Mouse (Mus musculus) hindbrain, postnatal 0 days (tissue): Measurements from ENCODE around the gene Ppard. TPM values are rescaled to one million over a fixed set of nuclear protein-coding genes. Genes with fewer than 3 reads are reported as not detected.
"Not testable (repeated sequence)": the region's sequence is repeated elsewhere in the genome, so short reads cannot be mapped to it uniquely, and the experiment has no call there.

Experiments
- ATAC-seq: fragments of 200-750 bp; cut with Nextera tagmentation; 2 replicates; pipeline ENCODE4 v1.8.0; 2017; ENCODE audit warnings: mild to moderate bottlenecking, moderate TSS enrichment, moderate library complexity
- DNase-seq: peaks from one replicate; pipeline ENCODE4 v3.0.0-alpha.2; 2015; ENCODE audit warnings: low spot score
- H3K27ac ChIP-seq: fragments of 300-500 bp; sonication (generic); 2 replicates; pipeline ENCODE4 v1.5.1; 2014; ENCODE audit warnings: mild to moderate bottlenecking
- H3K27me3 ChIP-seq: fragments of 300-500 bp; sonication (generic); 2 replicates; pipeline ENCODE4 v1.6.1; 2014; ENCODE audit warnings: low read length, mixed read lengths; ENCODE audit not compliant: insufficient read depth
- H3K36me3 ChIP-seq: fragments of 300-500 bp; sonication (generic); 2 replicates; pipeline ENCODE4 v1.6.1; 2014; ENCODE audit warnings: low read length, mixed read lengths; ENCODE audit not compliant: insufficient read depth
- H3K4me1 ChIP-seq: fragments of 300-500 bp; sonication (generic); 2 replicates; pipeline ENCODE4 v1.6.1; 2014; ENCODE audit warnings: antibody characterized with exemption, low read length, mixed read lengths; ENCODE audit not compliant: insufficient read depth
- H3K4me2 ChIP-seq: fragments of 300-500 bp; sonication (generic); 2 replicates; pipeline ENCODE4 v1.6.1; 2014; ENCODE audit warnings: low read depth, mild to moderate bottlenecking, low read length, moderate library complexity, mixed read lengths
- H3K4me3 ChIP-seq: fragments of 300-500 bp; sonication (generic); 2 replicates; pipeline ENCODE4 v1.5.1; 2014; ENCODE audit warnings: low read length
- H3K9ac ChIP-seq: fragments of 300-500 bp; sonication (generic); replicated peaks from 2 replicates; pipeline ENCODE4 v1.6.1; 2014; ENCODE audit warnings: mild to moderate bottlenecking, low read length, moderate library complexity, mixed read lengths
- H3K9me3 ChIP-seq: fragments of 300-500 bp; sonication (generic); 2 replicates; pipeline ENCODE4 v1.6.1; 2016; ENCODE audit warnings: low read length, mixed read lengths
- CTCF ChIP-seq: IDR thresholded peaks from 2 replicates; pipeline ENCODE4 v1.5.1; 2016; ENCODE audit warnings: antibody characterized with exemption, control low read depth, low read depth
- WGBS: fragments of 180-500 bp; shearing (Covaris S2); extraction: QIAGEN DNeasy Blood & Tissue Kit; methylation state at CpG from one replicate; pipeline ENCODE4 v1.1.7; 2014; 5-methylcytosine and 5-hydroxymethylcytosine counted together
- polyA plus RNA-seq: library from polyadenylated mRNA; unstranded; fragments of >200 nt; fragmentation: Nextera tagmentation; extraction: Ambion mirVana; gene quantifications from 2 replicates; pipeline ENCODE4 v1.2.1, GENCODE M21; 2015
- total RNA-seq: library from RNA; depleted of rRNA; stranded (reverse); fragments of >200 nt; gene quantifications from 2 replicates; pipeline ENCODE4 v1.2.3, GENCODE M21; 2014

Gene Ppard
- total and polyA plus RNA-seq, 2 experiments from 2014 or later, result 1.7 to 16.4 TPM

DNA sequence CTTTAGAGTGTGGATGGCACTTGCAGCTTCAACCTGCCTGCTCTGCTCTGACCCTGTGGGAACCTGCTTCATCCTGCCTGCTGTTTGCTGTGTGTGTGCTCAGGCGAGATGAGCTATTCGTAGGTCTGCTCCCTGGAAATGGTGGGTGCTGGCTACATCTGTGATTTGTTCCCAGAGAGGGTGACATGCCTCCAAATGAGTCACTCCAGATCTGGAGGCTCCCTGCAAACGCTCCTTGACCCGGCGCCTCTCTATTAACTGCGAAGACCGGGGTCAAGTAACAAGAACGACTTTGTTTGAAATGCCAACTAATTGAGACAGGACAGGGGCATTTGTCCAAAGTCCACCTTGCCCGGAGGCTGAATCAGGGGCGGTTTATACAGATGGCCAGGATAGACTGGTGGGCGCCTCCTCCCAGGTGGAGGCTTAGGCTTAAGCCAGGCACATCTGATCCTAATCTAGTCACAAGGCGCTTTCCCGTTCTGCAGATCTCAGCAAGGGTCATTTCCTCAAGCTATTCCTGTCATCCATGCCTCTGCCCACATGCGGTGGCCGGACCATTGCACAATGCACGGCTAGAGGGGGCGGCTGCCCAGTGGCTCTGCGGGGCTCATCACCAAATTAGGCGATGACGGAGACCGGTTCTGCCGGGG, 95.3 kb downstream of the Ppard start:
- H3K27ac ChIP-seq, result peak overlapping the region; percentile 96
- H3K9me3 ChIP-seq, result no peaks in the 10 kb centered on the region
- H3K36me3 ChIP-seq, result peaks cover 15% of the 10 kb centered on the region
- H3K4me3 ChIP-seq, result peak overlapping the region; percentile 67
- peaks cover 17% of the 10 kb centered on the region for H3K4me1 ChIP-seq
- H3K9ac ChIP-seq, result peak overlapping the region; percentile 75
- DNase-seq (no peak), ATAC-seq (peak; percentile 67)
- H3K4me2 ChIP-seq, result peak overlapping the region; percentile 88
- 11% methylated on average over 22 of the region's 22 CpGs for WGBS
- TF ChIP-seq CTCF, result no peak
- H3K27me3 ChIP-seq, result no peaks in the 10 kb centered on the region

DNA sequence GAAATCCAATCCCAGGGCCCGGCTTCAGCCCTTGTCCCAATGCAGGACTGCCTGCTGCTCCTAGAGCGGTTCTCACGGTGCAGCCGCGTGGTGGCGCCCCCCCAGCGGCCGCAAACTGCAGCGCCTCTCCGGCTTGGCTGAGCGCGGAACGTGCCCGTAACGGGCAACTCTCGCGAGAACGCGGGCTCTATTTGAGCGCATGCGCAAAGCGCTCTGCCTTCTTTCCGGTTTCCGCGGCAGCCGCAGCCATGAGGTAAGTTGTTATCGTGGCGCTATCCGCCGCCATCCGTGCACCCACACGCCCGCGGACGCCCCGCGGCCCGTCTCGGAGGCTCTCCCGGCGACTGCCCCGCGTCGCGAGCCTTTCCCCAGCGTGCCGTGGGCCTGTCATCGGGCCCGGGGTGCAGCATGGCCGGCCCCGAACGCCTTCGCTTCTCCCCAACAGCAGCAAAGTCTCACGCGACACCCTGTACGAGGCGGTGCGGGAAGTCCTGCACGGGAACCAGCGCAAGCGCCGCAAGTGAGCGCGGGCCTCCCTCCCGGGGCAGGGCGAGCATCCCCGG, 95.9 kb downstream of the Ppard start, which contains the start of gene Rpl10a:
Gene Rpl10a (plus strand): TSS at position 106 of the 563 bp plus-strand sequence.
- WGBS, result under 1% methylated on average over 66 of the region's 67 CpGs
- ATAC-seq (peak; percentile 90), DNase-seq (peak; percentile 99)
- peak; percentile 90 for TF ChIP-seq CTCF
- H3K36me3 ChIP-seq, result peaks cover 15% of the 10 kb centered on the region
- peaks cover 17% of the 10 kb centered on the region for H3K4me1 ChIP-seq
- peak within 1 kb of the TSS; percentile 88 for H3K4me2 ChIP-seq
- peak within 1 kb of the TSS; percentile 75 for H3K9ac ChIP-seq
- no peaks in the 10 kb centered on the region for H3K9me3 ChIP-seq
- peak within 1 kb of the TSS; percentile 96 for H3K27ac ChIP-seq
- no peaks in the 10 kb centered on the region for H3K27me3 ChIP-seq
- H3K4me3 ChIP-seq, result peak within 1 kb of the TSS; percentile 67

DNA sequence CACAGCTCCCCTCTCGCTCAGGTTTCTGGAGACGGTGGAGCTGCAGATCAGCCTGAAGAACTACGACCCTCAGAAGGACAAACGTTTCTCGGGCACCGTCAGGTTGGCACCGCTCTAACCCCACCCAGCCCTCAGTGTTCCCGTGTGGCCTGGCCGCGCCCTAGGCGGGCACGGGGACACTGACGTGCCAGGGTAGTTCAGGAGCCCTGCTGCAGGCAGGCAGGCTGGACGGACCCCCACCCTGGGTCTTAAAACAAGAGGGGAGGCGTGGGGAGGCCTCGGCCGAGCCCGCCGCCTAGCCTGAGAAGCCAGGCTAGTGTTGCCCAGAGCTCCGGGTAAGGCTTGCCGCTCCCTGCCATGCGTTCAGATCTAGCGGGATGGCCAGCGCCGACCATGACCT, 96.4 kb downstream of the Ppard start:
- WGBS, result under 1% methylated on average over 25 of the region's 25 CpGs
- peak overlapping the region; percentile 67 for H3K4me3 ChIP-seq

DNA sequence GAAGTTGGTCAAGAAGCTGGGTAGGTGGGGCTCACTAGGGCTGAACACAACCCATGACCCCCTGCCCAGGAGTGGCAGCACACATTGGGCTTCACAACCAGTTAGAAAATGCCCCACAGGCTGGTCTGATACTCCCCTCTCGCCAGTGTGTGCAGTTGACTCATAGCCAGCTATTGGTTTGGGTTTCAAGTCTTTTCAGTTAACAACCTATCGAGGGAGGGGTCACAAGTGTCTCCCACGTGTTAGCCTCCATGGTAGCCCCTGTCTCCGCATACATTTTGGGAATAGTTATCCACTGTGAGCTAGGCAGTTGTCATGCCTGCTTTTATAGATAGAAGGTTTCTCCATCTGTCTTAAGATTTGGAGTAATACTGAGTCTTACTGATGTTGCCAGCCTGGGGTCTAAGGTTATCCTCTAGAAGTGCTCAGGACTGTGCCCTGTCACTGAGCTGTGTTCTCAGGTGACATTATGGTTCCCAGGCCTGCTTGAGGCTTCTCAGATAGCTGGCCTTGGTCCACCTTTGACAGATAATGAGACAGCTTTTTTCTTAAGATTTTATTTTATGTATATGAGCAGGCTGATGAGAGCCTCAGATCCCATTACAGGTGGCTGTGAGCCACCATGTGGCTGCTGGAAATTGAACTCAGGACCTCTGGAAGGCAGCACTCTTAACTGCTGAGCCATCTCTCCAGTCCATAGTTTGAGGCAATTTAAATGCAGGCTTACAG, 97.2 kb downstream of the Ppard start:
- Histone ChIP-seq H3K9me3 (no peaks in the 10 kb centered on the region), H3K4me3 (peak overlapping the region; percentile 67), H3K4me2 (peak overlapping the region; percentile 88), H3K36me3 (peaks cover 15% of the 10 kb centered on the region), H3K27me3 (no peaks in the 10 kb centered on the region), H3K4me1 (peaks cover 17% of the 10 kb centered on the region), H3K27ac (peak overlapping the region; percentile 96), H3K9ac (peak overlapping the region; percentile 75)
- DNase-seq, result no peak
- no peak for TF ChIP-seq CTCF
- 6% methylated on average over 4 of the region's 4 CpGs for WGBS
- ATAC-seq, result no peak

More for the DNA sequence above, 96.4 kb downstream of the Ppard start:
- peak overlapping the region; percentile 96 for H3K27ac ChIP-seq
- TF ChIP-seq CTCF, result no peak
- peak overlapping the region; percentile 75 for H3K9ac ChIP-seq
- H3K4me2 ChIP-seq, result peak overlapping the region; percentile 88
- peak; percentile 30 for ATAC-seq
- H3K4me1 ChIP-seq, result peaks cover 17% of the 10 kb centered on the region
- H3K36me3 ChIP-seq, result peaks cover 15% of the 10 kb centered on the region
- DNase-seq, result peak; percentile 31
- H3K9me3 ChIP-seq, result no peaks in the 10 kb centered on the region
- H3K27me3 ChIP-seq, result no peaks in the 10 kb centered on the region

DNA sequence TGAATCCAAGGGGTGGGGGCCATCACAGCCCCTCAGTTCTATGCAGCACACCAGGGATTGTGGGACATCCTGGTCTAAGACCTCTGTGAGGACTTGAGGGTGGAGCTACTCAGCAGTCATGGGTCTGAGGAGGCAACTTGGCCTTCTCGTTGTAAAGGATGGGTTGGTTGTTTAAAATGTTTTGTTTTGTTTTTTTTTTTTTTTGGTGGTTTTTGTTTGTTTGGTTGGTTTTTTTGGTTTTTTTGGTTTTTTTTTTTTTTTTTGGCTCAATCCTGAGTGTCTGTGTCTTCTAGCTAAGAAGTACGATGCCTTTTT, 97.7 kb downstream of the Ppard start:
- no peak overlapping the region for H3K27ac ChIP-seq
- no peaks in the 10 kb centered on the region for H3K27me3 ChIP-seq
- DNase-seq (no peak), ATAC-seq (no peak)
- H3K9me3 ChIP-seq, result no peaks in the 10 kb centered on the region
- no peak overlapping the region; the same call in 1 of the 2 replicates for H3K9ac ChIP-seq
- peak overlapping the region; percentile 88 for H3K4me2 ChIP-seq
- H3K4me3 ChIP-seq, result peak overlapping the region; percentile 67
- TF ChIP-seq CTCF, result no peak
- H3K4me1 ChIP-seq, result peaks cover 17% of the 10 kb centered on the region
- 49% methylated on average over 2 of the region's 2 CpGs for WGBS
- H3K36me3 ChIP-seq, result peaks cover 15% of the 10 kb centered on the region

DNA sequence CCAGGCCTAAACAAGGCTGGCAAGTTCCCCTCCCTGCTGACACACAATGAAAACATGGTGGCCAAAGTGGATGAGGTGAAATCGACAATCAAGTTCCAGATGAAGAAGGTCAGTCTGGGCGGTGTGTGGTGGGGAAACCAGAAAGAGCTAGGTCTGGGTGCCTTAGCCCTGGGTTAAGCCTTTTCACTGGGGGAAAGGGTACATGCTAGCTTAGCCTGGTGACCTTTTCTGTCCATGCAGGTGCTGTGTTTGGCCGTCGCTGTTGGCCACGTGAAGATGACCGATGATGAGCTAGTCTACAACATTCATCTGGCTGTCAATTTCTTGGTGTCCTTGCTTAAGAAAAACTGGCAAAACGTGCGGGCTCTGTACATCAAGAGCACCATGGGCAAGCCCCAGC, 98.1 kb downstream of the Ppard start:
- not testable (repeated sequence) for H3K4me3 ChIP-seq, DNase-seq, H3K9ac ChIP-seq, H3K9me3 ChIP-seq, ATAC-seq, H3K4me2 ChIP-seq, H3K27me3 ChIP-seq, H3K27ac ChIP-seq
- peaks cover 17% of the 10 kb centered on the region for H3K4me1 ChIP-seq
- WGBS, result 79% methylated on average over 6 of the region's 8 CpGs
- peaks cover 15% of the 10 kb centered on the region for H3K36me3 ChIP-seq
